Mouse (Mus musculus) olfactory bulb, adult 2 months (tissue): ENCODE measurements at regions not wholly inside any gene's neighbourhood (a gene's known extent, or its start where the extent isn't known, plus 50 kb on each side); places are given as distances from the start of the nearest gene placed in this dataset.

Experiments used
- CTCF ChIP-seq: fragments of 200-500 bp; IDR thresholded peaks from 2 replicates; pipeline ENCODE4 v1.5.1; 2012; ENCODE audit warnings: low read depth, mild to moderate bottlenecking, low read length, moderate library complexity; ENCODE audit not compliant: insufficient read depth
- POLR2A ChIP-seq: fragments of 200-500 bp; IDR thresholded peaks from 2 replicates; pipeline ENCODE4 v1.6.1; 2012; ENCODE audit warnings: mild to moderate bottlenecking, low read depth, low read length, moderate library complexity; ENCODE audit not compliant: insufficient read depth

- TF ChIP-seq CTCF (no peak), POLR2A (no peak)
Observed at GRCm38 (mm10) chr13:71612393-71613179, 350.9 kb downstream of the Irx1 start.
